Mouse (Mus musculus) limb, embryonic 10.5 days (tissue): ENCODE measurements around the gene Nup188. TPM values are rescaled to one million over a fixed set of nuclear protein-coding genes. Genes with fewer than 3 reads are reported as not detected.

ENCODE experiments used
- DNase-seq: peaks from one replicate; pipeline ENCODE4 v3.0.0-alpha.2; 2017; ENCODE audit warnings: low spot score
- H3K27ac ChIP-seq: fragments of 300-500 bp; sonication (generic); 2 replicates; pipeline ENCODE4 v1.5.1; 2016; ENCODE audit warnings: mild to moderate bottlenecking
- H3K27me3 ChIP-seq: fragments of 300-500 bp; sonication (generic); 2 replicates; pipeline ENCODE4 v1.6.1; 2016; ENCODE audit warnings: low read depth, mild to moderate bottlenecking; ENCODE audit not compliant: poor library complexity, severe bottlenecking
- H3K36me3 ChIP-seq: fragments of 300-500 bp; sonication (generic); 2 replicates; pipeline ENCODE4 v1.6.1; 2016; ENCODE audit warnings: mild to moderate bottlenecking, moderate library complexity
- H3K4me1 ChIP-seq: fragments of 300-500 bp; sonication (generic); 2 replicates; pipeline ENCODE4 v1.6.1; 2016
- H3K4me3 ChIP-seq: fragments of 300-500 bp; sonication (generic); 2 replicates; pipeline ENCODE4 v1.5.1; 2016; ENCODE audit warnings: mild to moderate bottlenecking, moderate library complexity
- H3K9me3 ChIP-seq: fragments of 300-500 bp; sonication (generic); replicated peaks from 2 replicates; pipeline ENCODE4 v1.6.1; 2016; ENCODE audit warnings: mild to moderate bottlenecking
- WGBS: fragments of 180-500 bp; shearing (Covaris S2); methylation state at CpG from one replicate; pipeline ENCODE4 v1.1.7; 2016; 5-methylcytosine and 5-hydroxymethylcytosine counted together
- polyA plus RNA-seq: library from polyadenylated mRNA; unstranded; fragments of >200 nt; fragmentation: Nextera tagmentation; extraction: Ambion mirVana; gene quantifications from 2 replicates; pipeline ENCODE4 v1.2.1, GENCODE M21; 2016

Gene Nup188
- polyA plus RNA-seq, 1 experiment from 2014 or later, result 74.4 TPM

GRCm38 (mm10) chr2:30247681-30248080 lies 38.5 kb upstream of the Nup188 start:
- H3K9me3 ChIP-seq, result no peaks in the 10 kb centered on the region
- H3K4me3 ChIP-seq, result no peak overlapping the region
- no peak overlapping the region for H3K27ac ChIP-seq
- 78% methylated on average over 4 of the region's 4 CpGs for WGBS
- H3K4me1 ChIP-seq, result peaks cover 37% of the 10 kb centered on the region
- peaks cover 94% of the 10 kb centered on the region for H3K36me3 ChIP-seq
- DNase-seq, result no peak
- no peaks in the 10 kb centered on the region for H3K27me3 ChIP-seq

GRCm38 (mm10) chr2:30249182-30249581 lies 37.0 kb upstream of the Nup188 start:
- Histone ChIP-seq H3K27me3 (no peaks in the 10 kb centered on the region), H3K36me3 (peaks cover 94% of the 10 kb centered on the region), H3K4me3 (no peak overlapping the region), H3K9me3 (no peaks in the 10 kb centered on the region), H3K27ac (no peak overlapping the region), H3K4me1 (peaks cover 23% of the 10 kb centered on the region)
- 100% methylated on average over 3 of the region's 3 CpGs for WGBS
- DNase-seq, result no peak

- peaks cover 95% of the 10 kb centered on the region for H3K36me3 ChIP-seq
- H3K4me3 ChIP-seq, result no peak overlapping the region
- H3K9me3 ChIP-seq, result no peaks in the 10 kb centered on the region
- no peak for DNase-seq
- H3K27me3 ChIP-seq, result no peaks in the 10 kb centered on the region
- H3K4me1 ChIP-seq, result peaks cover 13% of the 10 kb centered on the region
- WGBS, result 87% methylated on average over 10 of the region's 10 CpGs
- H3K27ac ChIP-seq, result no peak overlapping the region
Measured at GRCm38 (mm10) chr2:30250166-30251128, 35.8 kb upstream of the Nup188 start.

GRCm38 (mm10) chr2:30251417-30252104 lies 34.6 kb upstream of the Nup188 start:
- Histone ChIP-seq H3K4me1 (peaks cover 8% of the 10 kb centered on the region), H3K4me3 (no peak overlapping the region), H3K27ac (0 out of 2 replicates have a peak overlapping the region, but pooled peaks have one; percentile 10), H3K36me3 (peaks cover 95% of the 10 kb centered on the region), H3K9me3 (no peaks in the 10 kb centered on the region), H3K27me3 (no peaks in the 10 kb centered on the region)
- 82% methylated on average over 5 of the region's 5 CpGs for WGBS
- DNase-seq, result no peak

GRCm38 (mm10) chr2:30252521-30252920 lies 33.7 kb upstream of the Nup188 start:
- no peak for DNase-seq
- Histone ChIP-seq H3K4me1 (peaks cover 8% of the 10 kb centered on the region), H3K27ac (peak overlapping the region; percentile 37; the same call in 1 of the 2 replicates), H3K36me3 (peaks cover 98% of the 10 kb centered on the region), H3K4me3 (no peak overlapping the region), H3K27me3 (no peaks in the 10 kb centered on the region), H3K9me3 (no peaks in the 10 kb centered on the region)
- 87% methylated on average over 3 of the region's 3 CpGs for WGBS

GRCm38 (mm10) chr2:30253809-30254208 lies 32.4 kb upstream of the Nup188 start:
- H3K27me3 ChIP-seq, result no peaks in the 10 kb centered on the region
- peaks cover 98% of the 10 kb centered on the region for H3K36me3 ChIP-seq
- H3K9me3 ChIP-seq, result no peaks in the 10 kb centered on the region
- H3K4me1 ChIP-seq, result peaks cover 8% of the 10 kb centered on the region
- no peak overlapping the region for H3K27ac ChIP-seq
- DNase-seq, result no peak
- H3K4me3 ChIP-seq, result no peak overlapping the region
- 88% methylated on average over 5 of the region's 5 CpGs for WGBS

GRCm38 (mm10) chr2:30255631-30256395 lies 30.4 kb upstream of the Nup188 start:
- no peak overlapping the region for H3K4me3 ChIP-seq
- no peak for DNase-seq
- no peaks in the 10 kb centered on the region for H3K9me3 ChIP-seq
- H3K27ac ChIP-seq, result no peak overlapping the region
- peaks cover 98% of the 10 kb centered on the region for H3K36me3 ChIP-seq
- peaks cover 8% of the 10 kb centered on the region for H3K4me1 ChIP-seq
- WGBS, result 97% methylated on average over 42 of the region's 42 CpGs
- no peaks in the 10 kb centered on the region for H3K27me3 ChIP-seq

GRCm38 (mm10) chr2:30256616-30257350 lies 29.4 kb upstream of the Nup188 start:
- Histone ChIP-seq H3K4me3 (no peak overlapping the region), H3K4me1 (peaks cover 4% of the 10 kb centered on the region), H3K27me3 (no peaks in the 10 kb centered on the region), H3K9me3 (no peaks in the 10 kb centered on the region), H3K27ac (no peak overlapping the region), H3K36me3 (peaks cover 98% of the 10 kb centered on the region)
- whole genome bisulfite sequencing, result 96% methylated on average over 30 of the region's 30 CpGs
- DNase-seq, result no peak

GRCm38 (mm10) chr2:30257699-30258460 lies 28.3 kb upstream of the Nup188 start:
- WGBS, result 89% methylated on average over 7 of the region's 7 CpGs
- Histone ChIP-seq H3K4me3 (no peak overlapping the region), H3K9me3 (no peaks in the 10 kb centered on the region), H3K27ac (no peak overlapping the region), H3K4me1 (no peaks in the 10 kb centered on the region), H3K36me3 (peaks cover 99% of the 10 kb centered on the region), H3K27me3 (no peaks in the 10 kb centered on the region)
- no peak for DNase-seq

- Histone ChIP-seq H3K4me1 (no peaks in the 10 kb centered on the region), H3K27me3 (no peaks in the 10 kb centered on the region), H3K36me3 (peaks cover 99% of the 10 kb centered on the region), H3K4me3 (no peak overlapping the region), H3K9me3 (no peaks in the 10 kb centered on the region), H3K27ac (no peak overlapping the region)
- no peak for DNase-seq
- WGBS, result 90% methylated on average over 4 of the region's 4 CpGs
Measured at GRCm38 (mm10) chr2:30258600-30258999, 27.6 kb upstream of the Nup188 start.

GRCm38 (mm10) chr2:30259131-30260064 lies 26.8 kb upstream of the Nup188 start:
- H3K27me3 ChIP-seq, result no peaks in the 10 kb centered on the region
- H3K4me1 ChIP-seq, result peaks cover 4% of the 10 kb centered on the region
- peaks cover 99% of the 10 kb centered on the region for H3K36me3 ChIP-seq
- 91% methylated on average over 15 of the region's 15 CpGs for WGBS
- DNase-seq, result no peak
- no peak overlapping the region for H3K4me3 ChIP-seq
- H3K9me3 ChIP-seq, result no peaks in the 10 kb centered on the region
- H3K27ac ChIP-seq, result 0 out of 2 replicates have a peak overlapping the region, but pooled peaks have one; percentile 15
